Mouse (Mus musculus): ENCODE measurements around the gene Frmd7.
A peak's percentile ranks its signal among the peaks of the same experiment; 100 is the strongest.

The Frmd7 gene

DNA sequence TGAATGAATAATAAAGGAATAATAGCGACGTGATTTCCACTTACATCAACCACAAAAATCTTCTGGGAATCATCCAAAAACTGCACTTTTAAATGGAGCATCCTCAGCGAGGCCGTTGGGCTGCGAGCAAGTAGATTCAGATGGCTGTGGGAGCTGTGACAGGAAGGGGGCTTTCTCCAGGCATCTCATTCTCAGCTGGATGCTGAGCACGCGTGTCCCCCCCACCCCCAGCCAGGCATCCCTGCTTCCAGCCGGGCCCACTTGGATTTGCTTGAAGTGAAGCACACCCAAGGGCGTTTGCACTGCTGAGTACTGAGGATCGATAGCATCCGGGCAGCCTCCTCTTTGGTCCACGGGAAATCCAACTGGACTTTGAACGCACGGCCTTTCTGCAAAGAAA is at the start of gene Frmd7:
TSS of gene Frmd7 (minus strand) at position 101 of the 400 bp plus-strand sequence.
- no peak for DNase-seq (ENCODE audit: low read depth)

DNA sequence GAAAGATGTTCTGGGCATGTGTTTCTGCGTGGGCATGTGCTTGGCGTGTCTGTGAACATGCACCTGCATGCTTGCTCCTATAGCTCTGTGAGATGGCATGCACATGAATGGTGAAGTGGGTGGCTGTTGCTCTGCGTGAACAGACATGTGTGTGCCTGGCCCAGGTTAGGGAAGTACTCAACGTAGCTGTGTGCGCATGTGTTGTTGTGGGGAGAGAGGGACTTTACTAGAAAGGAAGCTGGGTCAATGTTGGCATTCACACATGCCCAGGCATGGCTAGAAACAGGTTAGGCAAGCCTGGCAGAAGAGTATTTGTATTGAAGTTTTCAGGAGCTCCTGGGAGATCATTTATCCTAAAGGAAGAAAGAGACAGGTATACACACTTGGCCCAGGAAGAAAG is 48.8 kb upstream of the Frmd7 start:
- no peak for DNase-seq (ENCODE audit: low read depth)

DNA sequence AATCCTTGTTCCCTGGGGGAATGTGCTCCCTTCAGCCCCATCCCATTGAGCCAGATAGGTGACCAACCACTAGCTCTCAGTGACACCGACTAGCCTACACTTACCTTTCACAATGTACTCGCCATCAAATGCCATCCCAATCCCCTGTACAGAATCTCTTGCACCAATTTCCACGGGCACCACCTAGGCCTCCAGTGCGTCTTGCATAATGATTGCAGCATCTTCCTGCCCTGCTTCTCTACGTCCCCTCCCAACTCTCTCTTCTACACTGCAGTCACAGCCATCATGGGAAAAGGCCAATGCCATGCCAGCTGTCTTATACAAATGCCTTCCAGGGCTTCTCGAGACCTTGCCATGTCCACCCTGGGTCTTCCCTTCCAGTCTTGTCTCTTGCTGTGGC is 47.4 kb upstream of the Frmd7 start:
- no peak for DNase-seq (ENCODE audit: low read depth)

DNA sequence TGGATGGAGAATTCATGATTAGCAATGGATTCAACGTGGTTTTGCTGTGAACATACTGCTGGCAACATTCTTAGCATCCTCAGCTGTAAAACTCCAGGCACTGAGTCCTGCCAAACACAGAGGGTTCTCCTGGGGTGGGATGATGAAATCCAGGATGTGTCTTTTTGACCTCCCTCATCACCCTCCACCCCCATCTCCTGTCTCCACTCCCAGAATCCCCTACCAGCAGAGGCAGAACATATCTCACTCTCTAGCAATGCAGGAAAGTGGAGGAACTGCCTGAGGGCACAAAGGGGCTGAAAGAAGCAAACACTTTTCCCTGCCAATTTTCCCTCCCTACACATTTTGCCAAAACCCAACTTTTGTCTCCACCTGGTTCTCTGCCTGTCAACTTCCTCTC is 46.1 kb upstream of the Frmd7 start:
- DNase-seq (ENCODE audit: low read depth) = no peak

DNA sequence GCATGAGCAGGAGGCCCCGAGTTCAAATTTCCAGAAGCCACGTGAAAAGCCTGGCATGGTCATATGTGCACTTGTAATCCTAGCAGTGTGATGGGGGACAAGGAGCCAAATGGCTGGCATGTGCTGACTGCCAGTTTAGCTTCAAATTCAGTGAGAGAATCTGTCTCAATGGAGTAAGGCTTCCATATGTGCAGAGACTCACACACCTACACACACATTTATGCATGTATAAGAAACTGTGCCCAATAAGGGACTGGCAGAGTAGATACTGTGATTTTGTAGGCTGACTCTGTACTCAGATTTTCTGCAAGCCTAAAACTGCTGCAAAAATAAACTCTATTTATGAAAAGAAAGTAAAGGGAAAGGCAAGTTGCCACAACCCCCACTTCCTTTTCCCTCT is 35.9 kb upstream of the Frmd7 start:
- no peak for DNase-seq (ENCODE audit: low read depth)

DNA sequence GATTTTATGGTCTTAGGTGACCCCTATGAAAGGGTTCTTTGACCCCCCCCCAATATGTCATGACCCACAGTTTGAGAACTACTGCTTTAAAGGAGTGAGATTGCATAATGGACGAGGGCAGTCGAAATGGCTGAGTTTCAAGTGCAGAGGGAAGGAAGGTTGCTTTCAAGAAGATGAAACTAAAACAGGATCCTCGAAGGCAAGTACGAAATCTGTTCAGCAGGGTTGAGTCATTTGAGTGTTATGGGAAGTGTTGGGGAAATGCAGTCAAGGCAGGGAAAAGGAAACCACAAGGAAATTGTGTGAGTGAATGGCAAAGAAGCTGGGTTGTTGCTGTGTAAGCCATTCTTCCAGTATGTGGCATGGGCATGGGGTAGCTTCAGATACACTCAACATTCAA is 29.6 kb upstream of the Frmd7 start:
- no peak for DNase-seq (ENCODE audit: low read depth)

DNA sequence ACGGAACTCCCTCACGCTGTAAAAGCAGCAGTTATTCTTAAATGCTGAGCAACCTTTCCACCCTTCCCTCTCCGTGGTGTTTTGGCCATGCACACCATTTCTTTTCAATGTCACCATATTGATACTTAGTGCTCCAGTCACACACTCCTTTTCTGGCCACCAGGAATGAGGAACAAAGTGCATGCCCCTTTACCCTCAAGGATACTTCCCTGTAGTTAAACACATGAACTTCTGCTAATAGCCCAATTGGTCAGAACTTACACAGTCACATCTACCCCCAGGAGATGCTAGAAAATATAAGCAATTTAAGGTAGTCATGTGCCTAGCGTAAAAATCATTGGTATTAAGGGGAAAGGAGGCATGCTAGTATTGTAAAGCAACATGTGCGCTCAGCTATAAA is 27.4 kb upstream of the Frmd7 start:
- no peak for DNase-seq (ENCODE audit: low read depth)

DNA sequence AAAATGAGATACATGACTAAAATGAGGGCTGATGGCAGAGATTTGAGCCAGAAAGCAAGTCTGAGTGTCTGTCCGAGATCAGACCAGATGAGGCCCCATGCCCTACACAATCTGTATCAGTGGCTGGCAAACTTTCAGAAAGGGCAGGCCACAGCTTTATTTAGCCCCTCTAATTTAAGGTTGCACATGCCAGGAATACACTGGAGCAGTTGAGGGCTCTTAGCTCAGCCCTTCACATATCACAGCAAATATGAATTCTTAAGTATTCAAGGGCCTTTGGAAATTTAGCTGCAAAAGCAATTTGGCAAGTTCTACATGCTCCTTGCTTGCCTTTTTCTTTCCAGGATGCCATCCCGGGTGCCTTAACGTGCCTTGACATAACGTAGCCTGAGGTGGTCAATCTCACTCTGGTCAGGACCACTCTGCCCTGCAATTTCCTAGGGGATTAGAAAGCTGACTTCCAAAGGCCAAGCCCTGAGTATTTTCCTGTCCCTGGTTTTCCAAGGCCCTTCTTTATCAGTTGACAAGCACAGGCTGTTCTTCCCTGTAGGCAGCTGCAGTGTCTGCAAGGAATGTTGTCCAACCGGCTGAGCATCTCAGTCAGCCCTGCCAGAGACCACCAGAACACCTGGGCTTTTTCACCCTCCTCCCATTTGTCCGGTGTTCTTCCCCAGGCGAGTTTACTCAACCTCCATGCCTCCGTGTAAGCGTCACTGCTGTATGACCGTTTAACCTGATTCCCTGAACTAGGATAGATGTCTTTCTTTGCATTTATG is 25.8 kb upstream of the Frmd7 start:
- no peak for DNase-seq (ENCODE audit: low read depth)

DNA sequence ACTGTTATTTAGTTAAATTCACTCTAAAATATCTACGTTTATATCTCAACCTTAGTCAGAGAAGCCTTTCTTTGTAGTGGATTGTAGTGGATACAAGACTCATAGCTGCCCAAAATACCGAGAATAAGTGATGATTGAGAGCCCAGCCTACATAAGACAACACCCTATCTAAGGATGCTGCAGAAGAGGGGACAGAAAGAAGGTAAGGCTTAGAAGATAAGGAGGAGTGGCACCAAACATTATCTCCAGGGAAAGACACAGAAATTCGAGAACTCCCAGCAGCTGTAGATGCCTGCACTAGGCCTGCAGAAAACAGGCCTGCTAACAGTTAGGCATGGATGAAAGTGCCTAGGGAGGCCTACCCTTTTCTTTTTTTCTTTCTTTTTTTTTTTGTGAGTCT is 22.6 kb upstream of the Frmd7 start:
- DNase-seq (ENCODE audit: low read depth) = no peak

DNA sequence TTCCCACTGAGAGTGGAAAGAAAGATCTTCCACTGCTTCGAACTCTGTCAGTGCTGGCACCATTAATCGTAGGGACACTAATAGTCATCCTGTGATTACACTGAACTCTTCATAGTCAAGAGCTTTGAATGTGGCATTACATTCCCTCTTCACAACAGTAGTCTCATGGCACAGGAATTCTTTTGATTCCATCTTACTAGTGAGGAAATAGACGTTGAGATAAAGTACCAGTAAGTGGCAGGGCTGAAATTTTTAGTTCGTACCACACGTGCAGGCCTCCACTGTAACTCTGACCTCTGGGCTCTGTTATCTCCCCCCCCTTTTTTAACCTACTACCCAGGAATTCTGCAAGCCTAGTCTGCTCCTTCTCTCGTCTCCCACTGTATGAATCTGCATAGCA is 20.4 kb upstream of the Frmd7 start:
- DNase-seq (ENCODE audit: low read depth) = no peak

DNA sequence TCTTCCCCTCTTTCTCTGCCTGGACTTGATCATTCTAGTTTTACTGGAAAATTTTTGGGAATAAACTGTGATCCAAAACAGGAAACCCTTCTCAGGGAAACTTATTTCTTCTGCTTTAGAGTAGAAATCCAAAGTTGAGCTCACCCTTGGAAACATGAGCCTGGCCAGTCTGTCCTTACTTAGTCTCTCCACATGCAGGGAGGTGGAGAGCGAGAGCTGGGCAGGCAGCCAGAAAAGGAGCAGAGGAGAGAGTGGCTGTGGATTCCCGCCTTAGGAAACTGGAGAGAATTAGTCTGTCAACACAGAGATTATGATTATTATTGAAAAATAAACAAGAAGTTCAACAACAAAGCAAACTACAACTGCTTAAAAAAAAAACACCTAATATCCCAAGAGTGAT is 6.1 kb upstream of the Frmd7 start:
- DNase-seq (ENCODE audit: low read depth) = no peak

DNA sequence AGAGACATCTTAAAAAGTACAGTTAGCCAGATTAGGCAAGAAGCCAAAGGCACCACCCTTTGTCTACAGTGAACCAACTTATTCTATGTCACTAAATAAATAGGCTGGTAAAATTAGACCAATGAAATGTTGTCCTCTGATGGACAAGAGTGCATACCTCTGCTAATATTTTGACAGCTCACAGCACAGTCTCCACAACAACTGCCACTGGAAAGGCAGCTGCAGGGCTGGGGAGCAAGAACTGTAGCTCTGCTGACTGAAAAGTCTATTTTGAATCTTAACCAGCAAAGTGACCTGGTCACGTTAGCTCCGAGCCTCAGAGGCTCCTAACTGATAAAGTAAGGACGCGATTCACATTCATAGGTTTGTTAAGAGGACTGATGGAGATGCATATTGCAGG is 5.6 kb upstream of the Frmd7 start:
- no peak for DNase-seq (ENCODE audit: low read depth)

DNA sequence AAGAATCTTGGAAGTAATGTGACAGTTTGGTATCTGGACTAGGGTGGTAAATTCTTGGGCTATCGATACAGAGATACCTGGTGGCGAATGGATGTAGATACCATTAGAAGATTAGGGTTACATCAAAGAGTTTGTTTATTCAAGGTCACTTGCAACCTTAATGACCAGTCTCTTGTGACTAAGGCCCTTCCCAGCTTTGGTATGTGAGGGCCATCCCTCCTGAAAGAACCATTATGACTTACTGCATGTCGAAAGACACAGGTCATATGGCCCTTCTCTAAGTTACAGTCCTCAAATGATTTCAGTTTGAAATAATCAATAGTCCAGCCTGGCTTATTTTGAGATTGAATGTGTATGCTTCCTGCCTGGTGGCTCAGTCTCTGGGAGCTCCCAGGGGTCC is 5.4 kb downstream of the Frmd7 start:
- DNase-seq (ENCODE audit: low read depth) = no peak

DNA sequence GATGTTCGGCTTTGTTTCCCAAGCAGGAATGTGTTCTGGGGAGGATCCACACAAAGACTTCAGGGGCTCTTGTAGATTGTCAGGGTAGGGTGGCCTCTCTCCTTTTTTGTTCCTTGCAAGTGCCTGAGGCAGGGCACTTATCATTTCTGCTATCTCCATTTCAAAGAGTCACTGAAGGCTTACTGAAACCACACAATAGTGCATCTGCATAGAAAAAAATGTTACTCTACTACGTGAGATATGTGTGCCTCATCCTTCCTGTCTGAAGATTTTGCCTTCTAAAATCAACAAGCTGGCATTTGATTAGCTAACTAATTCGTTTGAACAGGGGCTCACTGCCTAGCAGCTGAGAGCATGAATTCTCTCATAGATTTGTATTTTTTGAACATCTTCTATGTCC is 12.2 kb downstream of the Frmd7 start:
- DNase-seq (ENCODE audit: low read depth) = peak; percentile 69

DNA sequence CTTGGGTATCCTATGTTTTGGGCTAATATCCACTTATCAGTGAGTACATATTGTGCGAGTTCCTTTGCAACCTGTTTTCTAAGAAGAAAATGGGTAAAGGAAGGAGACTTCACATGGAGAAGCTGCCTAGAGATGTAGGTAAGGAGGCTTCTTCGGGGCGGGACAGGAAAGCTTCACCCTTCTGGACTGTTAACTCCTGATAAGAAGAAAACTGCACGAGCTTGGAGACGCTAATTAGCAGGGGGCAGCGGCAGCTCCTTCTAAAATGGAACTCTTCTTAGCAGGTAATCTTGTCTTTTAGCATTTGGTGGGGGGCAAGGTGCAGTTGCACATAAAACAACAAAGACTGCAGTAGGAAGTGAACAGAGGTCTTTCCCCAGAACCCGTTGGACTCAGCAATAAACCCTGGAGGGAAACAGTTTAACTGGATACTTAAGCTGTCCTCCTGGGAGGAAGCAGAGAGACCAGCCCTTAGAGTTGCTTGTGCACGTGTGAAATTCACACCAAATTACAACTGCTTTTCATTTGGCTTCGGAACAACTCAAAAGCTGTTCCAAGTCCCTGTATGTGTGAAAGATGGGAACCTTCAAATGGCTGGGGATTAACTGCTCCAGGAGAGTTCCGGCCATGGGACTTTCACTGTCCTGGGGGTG is 15.5 kb downstream of the Frmd7 start:
- no peak for DNase-seq (ENCODE audit: low read depth)

DNA sequence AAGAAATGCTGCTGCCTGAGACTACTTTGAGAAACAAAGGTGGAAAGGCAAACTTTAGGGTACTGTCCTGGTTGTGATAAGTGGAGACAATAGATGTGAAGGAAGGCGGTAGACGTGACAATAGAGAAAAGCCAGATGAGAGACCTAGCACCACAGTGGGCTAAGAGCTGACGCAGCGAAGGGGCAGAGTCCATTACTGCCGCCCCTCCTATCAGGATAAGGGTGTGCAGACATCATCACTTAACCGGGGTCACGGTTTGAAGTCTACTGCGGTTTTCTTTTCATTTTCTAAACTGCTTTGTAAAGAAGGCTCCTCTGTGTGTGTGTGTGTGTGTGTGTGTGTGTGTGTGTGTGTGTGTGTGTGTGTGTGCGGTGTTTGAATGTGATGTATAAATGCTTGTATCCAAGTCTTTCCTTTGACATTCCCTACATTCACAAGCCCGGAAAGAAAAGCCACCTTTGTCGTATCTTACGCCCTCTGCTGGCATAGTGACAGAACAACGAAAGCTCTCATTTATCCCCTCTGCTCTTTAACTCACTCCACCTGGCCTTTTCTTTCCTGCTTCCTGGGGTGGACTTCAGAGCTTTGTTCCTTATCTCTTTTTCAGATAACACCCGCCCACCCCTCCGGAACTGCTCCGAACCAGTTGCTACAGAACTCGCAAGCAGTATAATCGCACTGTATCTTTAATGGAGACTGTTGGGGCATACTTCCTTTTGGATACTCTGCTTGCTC is 17.7 kb downstream of the Frmd7 start:
- DNase-seq (ENCODE audit: low read depth) = peak; percentile 42

DNA sequence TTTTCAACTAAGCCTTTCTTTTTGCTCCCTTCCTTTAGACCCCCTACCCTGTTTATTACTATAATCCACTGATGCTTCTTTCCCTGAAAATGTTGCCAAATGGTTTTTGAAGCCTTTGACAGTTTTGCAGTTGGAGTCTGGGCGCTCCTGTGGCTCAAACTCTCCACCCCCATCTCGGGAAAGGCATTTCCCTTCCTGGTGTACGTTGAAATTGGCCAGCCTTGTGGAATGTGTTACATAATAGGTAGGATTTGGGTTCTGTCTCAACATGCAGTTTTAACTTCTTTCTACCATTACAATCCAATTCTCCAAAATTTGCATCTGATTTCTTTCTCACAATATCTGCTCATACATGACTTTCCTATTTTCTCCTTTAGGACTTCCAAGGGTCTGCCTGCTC is 23.8 kb downstream of the Frmd7 start:
- DNase-seq (ENCODE audit: low read depth) = no peak

DNA sequence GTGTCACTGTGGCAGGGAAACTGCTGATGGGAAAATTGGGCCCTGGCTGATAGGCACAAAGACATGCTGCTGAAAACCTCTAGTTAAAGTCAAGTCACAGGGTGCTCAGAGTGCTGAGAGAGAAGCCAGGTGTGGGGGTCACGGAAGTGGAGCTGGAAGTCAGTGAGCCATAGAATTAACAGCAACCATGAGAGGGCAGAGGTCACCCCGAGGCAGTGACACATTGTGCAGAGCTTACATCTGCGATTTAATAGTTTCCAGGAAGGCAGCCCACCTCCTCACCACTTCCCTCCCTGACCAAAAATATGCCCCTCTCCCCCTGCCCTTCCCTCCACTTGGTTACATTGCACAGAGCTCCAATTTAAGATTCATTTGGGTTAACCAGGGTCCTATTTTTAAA is 25.1 kb downstream of the Frmd7 start:
- no peak for DNase-seq (ENCODE audit: low read depth)

DNA sequence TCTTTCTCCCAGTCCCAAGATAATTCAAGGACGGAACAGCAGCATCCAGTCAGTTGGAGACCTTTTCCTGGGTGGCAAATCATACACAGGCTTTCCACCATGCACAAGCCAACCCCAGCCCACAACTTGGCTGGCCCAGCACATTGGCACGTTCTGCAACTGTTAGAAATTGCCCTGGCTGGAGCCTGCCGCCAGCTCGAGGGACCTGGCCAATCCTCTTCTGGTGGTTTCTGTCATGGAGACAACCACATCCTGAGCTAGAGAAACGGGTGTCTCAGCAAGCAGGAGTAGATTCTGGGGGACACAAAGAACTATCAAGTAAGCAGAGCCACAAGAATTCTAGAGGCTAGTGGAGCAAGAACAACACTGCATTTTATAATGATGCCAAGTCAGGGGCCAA is 32.6 kb downstream of the Frmd7 start:
- no peak for DNase-seq (ENCODE audit: low read depth)

DNA sequence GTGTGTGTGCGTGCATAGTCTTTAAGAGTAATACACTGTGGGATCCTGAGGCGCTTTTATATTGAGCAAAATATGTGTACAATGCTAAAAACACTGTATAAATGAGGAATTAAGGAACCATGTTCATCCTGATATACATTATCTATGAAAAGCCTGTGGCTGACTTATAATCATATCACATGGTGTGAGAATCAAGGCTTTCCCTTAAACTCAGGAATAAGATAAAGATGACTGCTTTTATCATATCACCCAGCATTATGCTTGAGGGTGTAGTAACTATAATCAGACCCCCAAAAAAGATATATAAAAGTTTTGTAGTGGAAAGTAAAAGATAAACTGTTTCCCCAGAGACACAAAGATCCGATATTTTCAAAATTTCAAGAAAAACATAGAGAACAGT is 39.0 kb downstream of the Frmd7 start:
- no peak for DNase-seq (ENCODE audit: low read depth)

DNA sequence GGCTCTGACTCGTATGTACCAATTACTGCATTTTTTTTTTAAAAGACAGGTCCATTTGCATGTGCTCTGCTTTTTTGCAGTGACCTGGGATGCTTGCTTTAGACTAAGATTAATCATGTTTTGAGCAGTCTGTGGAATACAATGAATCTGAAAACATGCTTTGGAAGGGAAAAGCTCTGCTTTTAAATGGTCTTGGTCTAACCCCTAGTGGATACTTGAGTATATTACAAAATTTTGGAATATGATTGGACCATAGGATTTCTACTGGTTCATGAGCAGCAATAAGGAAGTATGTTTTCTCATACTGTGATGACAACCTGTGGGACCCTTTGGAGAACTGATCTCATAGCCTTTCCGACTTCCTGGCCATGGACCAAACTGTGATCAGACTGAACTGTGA is 54.5 kb downstream of the Frmd7 start:
- peak; percentile 5 for DNase-seq (ENCODE audit: low read depth)

DNA sequence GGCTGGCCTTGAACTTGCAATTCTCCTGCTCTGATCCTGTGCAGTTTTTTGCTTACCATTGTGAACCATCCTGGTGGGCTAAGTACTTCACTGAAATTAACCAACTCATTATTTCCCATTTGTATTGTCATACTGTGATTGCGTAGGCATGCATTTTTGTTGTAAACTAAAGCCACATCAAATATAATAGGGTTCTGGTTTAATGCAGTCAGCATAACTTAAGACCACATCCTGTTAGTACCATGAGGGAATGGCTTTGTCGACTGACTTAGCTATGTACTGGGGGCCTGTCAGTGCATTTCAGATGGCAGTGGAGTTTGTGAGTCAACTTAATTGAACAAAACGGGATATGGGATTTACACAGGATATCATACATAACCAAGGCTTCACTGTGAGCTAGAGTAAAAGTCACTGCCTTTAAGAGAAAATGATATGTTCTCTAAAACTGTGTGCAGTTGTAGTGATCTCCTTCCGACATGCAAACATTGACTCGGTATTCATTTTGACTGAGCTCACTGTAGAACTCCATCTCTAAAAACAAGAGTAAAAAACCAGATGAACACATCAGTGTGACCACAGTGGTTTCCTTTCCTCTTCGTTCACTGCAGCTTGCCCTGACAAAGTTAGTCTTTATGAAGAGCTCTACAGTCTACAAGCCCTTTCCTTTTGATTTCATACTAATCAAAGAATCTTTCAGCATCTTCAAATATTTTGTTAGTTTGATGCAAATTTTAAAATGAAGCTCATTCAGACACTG is 68.1 kb downstream of the Frmd7 start:
- DNase-seq (ENCODE audit: low read depth) = peak; percentile 76

DNA sequence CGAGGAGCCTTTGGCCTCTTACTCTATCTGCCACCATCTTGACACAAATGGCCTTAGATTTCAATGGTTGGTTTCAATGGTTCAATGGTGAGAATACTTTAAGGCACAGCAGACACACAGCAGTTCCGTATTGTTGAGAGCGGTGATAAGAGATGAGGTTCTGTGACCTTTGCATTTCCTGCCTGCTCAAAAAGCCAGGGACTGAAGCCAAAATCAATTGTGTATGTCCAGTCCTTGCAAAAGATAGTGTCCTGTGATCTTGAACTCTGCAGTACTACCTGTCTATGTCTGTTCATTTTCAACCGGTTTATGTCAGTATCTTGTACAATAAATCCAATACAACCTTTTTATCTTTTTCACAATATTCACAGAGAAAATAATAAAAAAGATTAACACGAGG is 77.8 kb downstream of the Frmd7 start:
- DNase-seq (ENCODE audit: low read depth) = no peak

Measured in naive thymus-derived CD4-positive, alpha-beta T cell, adult 2 months (primary cell).